ENCODE assay signal across 30 mouse cellular contexts in genomic region chr10:127592850-127593249, GRCm38 (mm10). TPM values are rescaled to one million over a fixed set of nuclear protein-coding genes. Genes with fewer than 3 reads are reported as not detected.
DNase-seq lines count a peak whose midpoint lies in the region; ATAC-seq and TF ChIP-seq lines count a peak whose summit lies in the region.
"Had no signal": no experiment of that assay in that cellular context is flagged by ENCODE, and none has a peak within 500 bp of the region (broad histone marks: within the 10 kb centered on the region; RNA-seq: fewer than 3 reads in every experiment).

No protein-coding gene starts in this region.

- H3K27ac ChIP-seq in heart, embryonic 10.5 days: 0 out of 2 replicates have a peak overlapping the region, but pooled peaks have one; percentile 39
- H3K27ac ChIP-seq in lung, embryonic 16.5 days (ENCODE audit: low read length): no peak overlapping the region
- H3K27ac ChIP-seq in intestine, postnatal 0 days (ENCODE audit: low read depth, low read length): peak overlapping the region; percentile 81
- no peak overlapping the region for H3K27ac ChIP-seq in midbrain, postnatal 0 days (ENCODE audit: low read depth, low read length)
- H3K27ac ChIP-seq: forebrain, embryonic 15.5 days; hindbrain, postnatal 0 days; limb, embryonic 15.5 days; liver, embryonic 14.5 days; midbrain, embryonic 13.5 days; neural tube, embryonic 13.5 days had no signal

- no peak overlapping the region for H3K4me2 ChIP-seq in lung, embryonic 16.5 days (ENCODE audit: low read depth, low read length)
- H3K4me2 ChIP-seq in intestine, postnatal 0 days (replicated peaks; ENCODE audit: low read depth): no peak overlapping the region
- H3K4me2 ChIP-seq in midbrain, postnatal 0 days (ENCODE audit: low read depth, low read length, poor library complexity, severe bottlenecking): no peak overlapping the region
- H3K4me2 ChIP-seq: forebrain, embryonic 15.5 days; heart, embryonic 12.5 days; limb, embryonic 15.5 days; midbrain, embryonic 13.5 days; neural tube, embryonic 13.5 days had no signal

- intact Hi-C loops in heart, postnatal 25 days (cut with DNase I): no loop called here

- DNase-seq in heart, embryonic 10.5 days (ENCODE audit: low spot score): no peak
- DNase-seq in heart, postnatal 25 days (ENCODE audit: low spot score): no peak
- no peak for DNase-seq in lung, postnatal 14 days
- no peak for DNase-seq in midbrain, postnatal 0 days (ENCODE audit: low spot score)
- no peak for DNase-seq in thymus, adult 18-20 months
- no peak for DNase-seq in testis, postnatal 10 days (ENCODE audit: low spot score)
- DNase-seq: adrenal gland, adult 2 months; cerebellum, adult 2 months; cerebellum, postnatal 25 days; gastrocnemius, postnatal 14 days; heart, adult 11 months; heart, postnatal 10 days; kidney, adult 9 months; left cerebral cortex, postnatal 4 days; lung, postnatal 10 days; retina, postnatal 1 day; right cerebral cortex, postnatal 25 days had no signal

- WGBS in heart, embryonic 10.5 days: 75% methylated on average over 13 of the region's 13 CpGs
- 37% methylated on average over 13 of the region's 13 CpGs for WGBS in lung, embryonic 16.5 days
- 35% methylated on average over 13 of the region's 13 CpGs for WGBS in intestine, postnatal 0 days
- WGBS in midbrain, postnatal 0 days: 91% methylated on average over 13 of the region's 13 CpGs

- H3K27me3 ChIP-seq in heart, embryonic 10.5 days (ENCODE audit: insufficient read depth, poor library complexity, severe bottlenecking): no peaks in the 10 kb centered on the region
- no peaks in the 10 kb centered on the region for H3K27me3 ChIP-seq in lung, embryonic 16.5 days (ENCODE audit: control insufficient read depth, insufficient read depth, low read depth, low read length)
- H3K27me3 ChIP-seq in intestine, postnatal 0 days (replicated peaks; ENCODE audit: control insufficient read depth, insufficient read depth, low read length): no peaks in the 10 kb centered on the region
- H3K27me3 ChIP-seq in midbrain, postnatal 0 days (ENCODE audit: insufficient read depth, low read length): no peaks in the 10 kb centered on the region
- H3K27me3 ChIP-seq: forebrain, embryonic 15.5 days; heart, embryonic 12.5 days; limb, embryonic 15.5 days; midbrain, embryonic 13.5 days; neural tube, embryonic 13.5 days; Patski had no signal

- 0 out of 2 replicates have a peak overlapping the region, but pooled peaks have one; percentile 4 for H3K9ac ChIP-seq in lung, embryonic 16.5 days (ENCODE audit: low read length)
- no peak overlapping the region for H3K9ac ChIP-seq in intestine, postnatal 0 days (ENCODE audit: low read depth, low read length)
- H3K9ac ChIP-seq in midbrain, postnatal 0 days (replicated peaks; ENCODE audit: low read length, poor library complexity, severe bottlenecking): no peak overlapping the region
- H3K9ac ChIP-seq: forebrain, embryonic 15.5 days; heart, embryonic 12.5 days; limb, embryonic 15.5 days; liver, embryonic 14.5 days; midbrain, embryonic 13.5 days; neural tube, embryonic 13.5 days had no signal

- ATAC-seq in lung, embryonic 16.5 days (ENCODE audit: low read depth): no peak
- peak; percentile 73 for ATAC-seq in intestine, postnatal 0 days
- ATAC-seq in midbrain, postnatal 0 days (ENCODE audit: low FRiP score): no peak
- ATAC-seq: CD4-positive, CD25-positive, alpha-beta regulatory T cell, adult 4 months; forebrain, embryonic 15.5 days; hindbrain, postnatal 0 days; midbrain, embryonic 13.5 days; Patski had no signal

- H3K9me3 ChIP-seq in heart, embryonic 10.5 days: no peaks in the 10 kb centered on the region
- no peaks in the 10 kb centered on the region for H3K9me3 ChIP-seq in lung, embryonic 16.5 days (ENCODE audit: control insufficient read depth, low read length)
- H3K9me3 ChIP-seq in intestine, postnatal 0 days (ENCODE audit: control insufficient read depth): no peaks in the 10 kb centered on the region
- no peaks in the 10 kb centered on the region for H3K9me3 ChIP-seq in midbrain, postnatal 0 days (ENCODE audit: low read length)
- H3K9me3 ChIP-seq: forebrain, embryonic 15.5 days; G1E; heart, embryonic 12.5 days; limb, embryonic 15.5 days; megakaryocyte, embryonic 14.5 days; midbrain, embryonic 13.5 days; neural tube, embryonic 13.5 days had no signal

- no peak for TF ChIP-seq CTCF in intestine, postnatal 0 days (IDR thresholded peaks at IDR 0.05; ENCODE audit: low read depth)
- no peak for TF ChIP-seq CTCF in midbrain, postnatal 0 days (IDR thresholded peaks at IDR 0.05)

- peaks cover 69% of the 10 kb centered on the region for H3K36me3 ChIP-seq in heart, embryonic 10.5 days
- peaks cover 22% of the 10 kb centered on the region for H3K36me3 ChIP-seq in lung, embryonic 16.5 days (ENCODE audit: control insufficient read depth, insufficient read depth, low read length)
- peaks cover 67% of the 10 kb centered on the region for H3K36me3 ChIP-seq in intestine, postnatal 0 days (ENCODE audit: control insufficient read depth, insufficient read depth)
- H3K36me3 ChIP-seq in midbrain, postnatal 0 days (ENCODE audit: insufficient read depth, low read length): peaks cover 81% of the 10 kb centered on the region
- H3K36me3 ChIP-seq: G1E had no signal

- H3K4me3 ChIP-seq in heart, embryonic 10.5 days: no peak overlapping the region
- no peak overlapping the region for H3K4me3 ChIP-seq in lung, embryonic 16.5 days (ENCODE audit: low read length)
- H3K4me3 ChIP-seq in intestine, postnatal 0 days (ENCODE audit: low read depth, low read length): no peak overlapping the region
- no peak overlapping the region for H3K4me3 ChIP-seq in midbrain, postnatal 0 days (ENCODE audit: low read depth, low read length)
- H3K4me3 ChIP-seq: forebrain, embryonic 15.5 days; heart, embryonic 12.5 days; limb, embryonic 15.5 days; midbrain, embryonic 13.5 days; neural tube, embryonic 13.5 days had no signal

- peaks cover 74% of the 10 kb centered on the region for H3K4me1 ChIP-seq in heart, embryonic 10.5 days
- H3K4me1 ChIP-seq in lung, embryonic 16.5 days (replicated peaks; ENCODE audit: control insufficient read depth, insufficient read depth, low read length): peaks cover 59% of the 10 kb centered on the region
- H3K4me1 ChIP-seq in intestine, postnatal 0 days (replicated peaks; ENCODE audit: control insufficient read depth, insufficient read depth, low read length): peaks cover 15% of the 10 kb centered on the region; the same call in 1 of the 2 replicates
- H3K4me1 ChIP-seq in midbrain, postnatal 0 days (ENCODE audit: insufficient read depth, low read length): no peaks in the 10 kb centered on the region

RNA-seq across cellular contexts. Expression of gene Lrp1, which starts 28.1 kb away (rescaled TPM):
- 37.4 and 51.8 TPM in 2 replicates for polyA plus RNA-seq in heart, embryonic 10.5 days (2016; fragmentation: Nextera tagmentation; extraction: Ambion mirVana)
- total RNA-seq in heart, postnatal 25 days (2021): 10 to 100 TPM; 70.7 to 90.2 TPM
- polyA plus RNA-seq in lung, embryonic 16.5 days (2015; fragmentation: Nextera tagmentation; extraction: Ambion mirVana): 78.9 and 83.6 TPM in 2 replicates
- 28.9 and 33.4 TPM in 2 replicates for polyA plus RNA-seq in intestine, postnatal 0 days (2015; fragmentation: Nextera tagmentation; extraction: Ambion mirVana)
- total RNA-seq in midbrain, postnatal 0 days (2014; rRNA removed): 297 and 319 TPM in 2 replicates
- 79.8 and 84.4 TPM in 2 replicates for polyA plus RNA-seq in midbrain, postnatal 0 days (2015; fragmentation: Nextera tagmentation; extraction: Ambion mirVana)

RNA-seq across cellular contexts. Expression of gene Stat6, which starts 49.9 kb away (rescaled TPM):
- polyA plus RNA-seq in heart, embryonic 10.5 days (2016; fragmentation: Nextera tagmentation; extraction: Ambion mirVana): 22.5 and 28.1 TPM in 2 replicates
- 10 to 100 TPM; 45.3 to 47.6 TPM for total RNA-seq in heart, postnatal 25 days (2021)
- 47.4 and 49.2 TPM in 2 replicates for polyA plus RNA-seq in lung, embryonic 16.5 days (2015; fragmentation: Nextera tagmentation; extraction: Ambion mirVana)
- polyA plus RNA-seq in intestine, postnatal 0 days (2015; fragmentation: Nextera tagmentation; extraction: Ambion mirVana): 27.1 and 29.2 TPM in 2 replicates
- 6.1 and 10.2 TPM in 2 replicates for total RNA-seq in midbrain, postnatal 0 days (2014; rRNA removed)
- 3.9 and 4.3 TPM in 2 replicates for polyA plus RNA-seq in midbrain, postnatal 0 days (2015; fragmentation: Nextera tagmentation; extraction: Ambion mirVana)

RNA-seq across cellular contexts. Expression of gene Nxph4, which starts 58.5 kb away (rescaled TPM):
- polyA plus RNA-seq in heart, embryonic 10.5 days (2016; fragmentation: Nextera tagmentation; extraction: Ambion mirVana): 0.16 and 0.33 TPM in 2 replicates
- under 1 TPM; 0.31 to 0.34 TPM for total RNA-seq in heart, postnatal 25 days (2021)
- 1.8 TPM in 2 replicates for polyA plus RNA-seq in lung, embryonic 16.5 days (2015; fragmentation: Nextera tagmentation; extraction: Ambion mirVana)
- 2.9 and 4.5 TPM in 2 replicates for polyA plus RNA-seq in intestine, postnatal 0 days (2015; fragmentation: Nextera tagmentation; extraction: Ambion mirVana)
- total RNA-seq in midbrain, postnatal 0 days (2014; rRNA removed): 11.8 and 22.6 TPM in 2 replicates
- polyA plus RNA-seq in midbrain, postnatal 0 days (2015; fragmentation: Nextera tagmentation; extraction: Ambion mirVana): 68.9 and 72.4 TPM in 2 replicates
- polyA plus RNA-seq: CD4-positive, CD25-positive, alpha-beta regulatory T cell, adult 4 months had no signal

Comparison
In these comparisons a context has a peak if more than half of its experiments do, and no peak if none do; other contexts are left out.
1. H3K27ac ChIP-seq: peak in heart, embryonic 10.5 days (single experiment) and intestine, postnatal 0 days (single experiment); none in lung, embryonic 16.5 days (single experiment) and midbrain, postnatal 0 days (single experiment).
2. RNA of gene Nxph4, which starts 58.5 kb away (polyA plus RNA-seq): 68.9 to 72.4 TPM in midbrain, postnatal 0 days; 2.9 to 4.5 TPM in intestine, postnatal 0 days, 1.8 TPM in lung, embryonic 16.5 days and 0.16 to 0.33 TPM in heart, embryonic 10.5 days; every median in the first group is over 10 times any median in the second.